Mouse (Mus musculus): ENCODE data around the gene Dgkg. TPM values are rescaled to one million over a fixed set of nuclear protein-coding genes. Genes with fewer than 3 reads are reported as not detected.

The Dgkg gene
- polyA plus RNA-seq (2015; fragmentation: Nextera tagmentation; extraction: Ambion mirVana): 0.35 and 0.47 TPM in 2 replicates

DNA sequence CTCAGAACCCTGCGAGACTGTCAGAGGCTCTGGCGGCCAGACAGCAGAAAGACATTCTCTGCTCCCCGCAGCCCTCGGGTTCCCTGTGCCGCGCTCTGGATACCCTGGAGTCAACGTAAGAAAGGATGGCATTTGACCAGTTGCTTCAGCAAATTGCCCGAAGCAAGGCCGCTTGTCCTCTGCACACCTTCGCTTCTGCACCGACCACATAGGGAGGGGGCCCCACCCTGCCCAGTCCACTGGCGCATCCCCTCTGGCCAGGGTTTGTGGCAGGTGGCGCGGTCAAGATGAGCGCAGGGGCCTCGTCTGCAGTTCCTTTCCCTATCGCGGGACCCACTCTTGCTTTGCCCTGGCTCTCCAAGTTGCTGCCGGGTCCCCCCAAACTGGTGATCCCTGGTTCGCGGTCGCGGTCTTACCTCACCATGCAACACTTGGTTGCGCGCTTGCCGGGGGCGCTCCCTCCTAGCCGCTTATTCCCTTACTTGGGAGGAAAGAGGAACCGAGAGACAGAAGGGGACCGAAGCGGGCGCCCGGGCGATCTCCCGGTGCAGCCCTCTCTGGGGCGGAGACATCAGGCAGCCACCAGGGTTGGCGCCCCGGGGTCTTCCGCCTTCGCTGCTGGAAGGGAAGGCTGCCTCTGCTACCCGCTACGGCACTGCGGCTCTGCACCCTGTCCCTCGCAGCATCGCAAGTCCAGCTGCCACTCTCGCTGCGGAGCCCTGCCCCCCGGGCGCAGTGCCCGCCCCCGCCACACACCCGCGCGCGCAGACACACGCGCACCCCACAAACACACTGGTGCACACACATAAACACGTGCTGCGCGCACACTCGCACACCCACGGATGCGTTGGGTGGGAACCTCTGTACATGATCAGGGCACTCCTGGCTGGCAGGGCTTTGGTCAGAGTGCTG, at the start of gene Dgkg:
Gene Dgkg, minus strand, starts transcription at position 689 of the 912 bp plus-strand sequence.
- H3K27me3 ChIP-seq: peaks cover 44% of the 10 kb centered on the region
- no peak within 1 kb of the TSS for H3K27ac ChIP-seq (replicated peaks)
- H3K4me2 ChIP-seq (replicated peaks): peak within 1 kb of the TSS; percentile 90
- WGBS: 2% methylated on average over 62 of the region's 63 CpGs
- H3K9ac ChIP-seq: 0 out of 2 replicates have a peak within 1 kb of the TSS, but pooled peaks have one; percentile 6
- peaks cover 16% of the 10 kb centered on the region for H3K4me1 ChIP-seq
- no peaks in the 10 kb centered on the region for H3K36me3 ChIP-seq
- H3K4me3 ChIP-seq (replicated peaks): peak within 1 kb of the TSS; percentile 46
- peak; percentile 47; the same call in 1 of the 2 replicates for ATAC-seq (ENCODE audit: insufficient number of reproducible peaks, low FRiP score, low TSS enrichment, low read depth)
- no peaks in the 10 kb centered on the region for H3K9me3 ChIP-seq (replicated peaks)

DNA sequence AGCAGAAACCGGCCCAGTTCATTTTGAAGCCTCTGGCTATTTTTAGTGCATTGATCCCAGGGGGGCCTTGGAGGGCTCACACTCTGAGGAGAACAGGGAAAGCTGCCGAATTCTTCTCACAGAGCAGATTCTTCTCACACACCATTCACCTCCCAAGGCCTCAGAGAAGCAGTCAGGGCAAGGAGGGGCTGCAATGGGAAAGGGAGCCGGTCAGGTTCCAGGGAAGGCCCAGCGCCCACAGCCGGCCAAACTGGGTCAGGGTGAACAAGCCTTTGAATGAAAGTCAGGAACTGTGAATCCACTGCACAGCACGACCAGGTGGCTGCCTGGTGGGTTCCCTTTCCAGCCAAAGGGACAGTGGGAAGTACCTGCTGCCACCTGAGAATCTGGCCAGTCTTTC, 47.9 kb upstream of the Dgkg start:
- Histone ChIP-seq H3K36me3 (no peaks in the 10 kb centered on the region), H3K4me2 (replicated peaks) (no peak overlapping the region), H3K9ac (no peak overlapping the region), H3K27me3 (no peaks in the 10 kb centered on the region), H3K4me1 (no peaks in the 10 kb centered on the region), H3K9me3 (replicated peaks) (no peaks in the 10 kb centered on the region), H3K4me3 (replicated peaks) (no peak overlapping the region), H3K27ac (replicated peaks) (no peak overlapping the region)
- WGBS: 38% methylated on average over 6 of the region's 6 CpGs
- ATAC-seq (ENCODE audit: insufficient number of reproducible peaks, low FRiP score, low TSS enrichment, low read depth): no peak

DNA sequence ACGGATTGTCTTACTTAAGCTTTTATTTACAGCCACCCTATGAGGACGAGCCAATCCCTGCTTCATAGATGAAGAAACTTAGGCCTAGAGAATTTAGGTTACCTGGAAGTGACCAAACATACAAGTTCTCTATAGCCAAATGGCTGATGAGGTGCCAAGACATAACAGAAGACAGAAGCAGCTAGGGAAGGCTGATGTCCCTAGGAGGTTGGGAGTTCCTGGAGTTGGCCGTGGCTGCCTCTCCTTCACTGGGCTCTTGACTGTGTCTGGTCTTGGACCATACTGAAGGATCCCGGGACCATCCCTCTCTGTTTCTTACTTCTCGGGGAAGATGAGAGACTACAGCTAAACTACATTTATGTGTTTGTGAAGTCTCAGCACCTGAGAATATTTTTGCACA, 47.1 kb upstream of the Dgkg start:
- Histone ChIP-seq H3K27ac (replicated peaks) (no peak overlapping the region), H3K36me3 (no peaks in the 10 kb centered on the region), H3K4me2 (replicated peaks) (no peak overlapping the region), H3K4me1 (no peaks in the 10 kb centered on the region), H3K9ac (no peak overlapping the region), H3K9me3 (replicated peaks) (no peaks in the 10 kb centered on the region), H3K4me3 (replicated peaks) (no peak overlapping the region), H3K27me3 (no peaks in the 10 kb centered on the region)
- no peak for ATAC-seq (ENCODE audit: insufficient number of reproducible peaks, low FRiP score, low TSS enrichment, low read depth)
- 81% methylated on average over 5 of the region's 5 CpGs for WGBS

DNA sequence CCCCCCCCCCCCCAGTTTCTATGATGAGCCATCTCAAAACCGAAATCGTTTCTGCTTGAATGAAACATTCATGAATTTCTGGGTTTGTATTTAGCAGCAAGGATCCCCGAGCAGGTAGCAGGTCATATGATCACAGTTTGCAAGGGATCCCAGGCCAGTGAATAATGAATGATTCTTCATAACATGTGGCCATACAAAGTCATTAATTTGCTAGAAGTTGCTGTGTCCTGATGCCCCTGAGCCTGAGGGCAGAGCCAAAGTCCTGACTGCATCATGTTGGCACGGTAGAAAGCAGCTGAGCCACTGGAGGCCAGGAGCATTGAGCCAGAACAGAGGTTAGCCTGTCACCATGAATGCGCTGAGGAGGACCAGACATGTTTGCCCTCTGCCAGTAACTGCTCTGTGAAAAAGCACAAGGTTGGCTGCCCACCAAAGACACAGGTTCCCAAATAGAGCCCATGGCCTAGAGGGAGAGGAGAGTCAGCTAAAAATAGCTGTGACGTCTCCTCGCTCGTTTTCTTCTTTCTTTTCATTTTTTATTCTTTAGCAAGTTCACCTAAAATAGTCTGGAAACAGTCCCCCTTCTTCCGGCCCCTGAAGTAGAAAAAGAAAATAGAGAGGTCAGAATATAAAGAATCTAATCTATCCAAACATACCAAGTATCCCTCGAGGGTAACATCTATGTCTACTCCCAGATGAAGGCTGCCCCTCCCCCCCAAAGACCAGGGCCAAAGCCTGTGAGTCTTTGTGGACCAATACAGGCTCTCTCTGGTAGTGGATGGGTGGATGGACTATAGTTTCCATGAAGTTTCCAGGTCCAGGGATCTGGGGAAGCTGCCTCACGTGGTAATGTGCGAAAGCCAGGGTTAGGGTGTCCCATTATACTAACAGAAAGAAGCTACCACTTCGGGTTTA, 42.1 kb upstream of the Dgkg start:
- no peaks in the 10 kb centered on the region for H3K4me1 ChIP-seq
- no peak overlapping the region for H3K4me3 ChIP-seq (replicated peaks)
- H3K9ac ChIP-seq: no peak overlapping the region
- H3K36me3 ChIP-seq: no peaks in the 10 kb centered on the region
- H3K9me3 ChIP-seq (replicated peaks): no peaks in the 10 kb centered on the region
- H3K27ac ChIP-seq (replicated peaks): no peak overlapping the region
- ATAC-seq (ENCODE audit: insufficient number of reproducible peaks, low FRiP score, low TSS enrichment, low read depth): no peak
- 71% methylated on average over 13 of the region's 13 CpGs for WGBS
- no peak overlapping the region for H3K4me2 ChIP-seq (replicated peaks)
- H3K27me3 ChIP-seq: no peaks in the 10 kb centered on the region

DNA sequence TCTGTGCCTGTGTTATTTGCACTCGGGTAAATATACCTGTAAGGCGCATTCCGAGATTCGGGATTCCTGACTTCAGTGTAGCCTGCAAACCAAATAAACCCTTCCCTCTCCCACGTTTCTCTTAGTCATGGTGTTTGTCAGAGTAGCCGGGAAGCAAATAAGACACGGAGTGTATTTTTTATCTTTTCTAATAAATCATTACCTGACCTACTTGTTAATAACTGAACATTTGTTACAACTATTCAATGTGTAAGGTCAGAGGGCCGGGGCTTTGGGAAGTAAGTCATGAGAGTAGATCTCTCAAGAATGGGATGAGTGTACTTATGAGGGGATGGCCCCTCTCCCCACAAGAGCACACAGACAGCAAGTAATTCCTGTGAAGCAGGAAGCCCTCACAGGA, 41.1 kb upstream of the Dgkg start:
- ATAC-seq (ENCODE audit: insufficient number of reproducible peaks, low FRiP score, low TSS enrichment, low read depth): no peak
- Histone ChIP-seq H3K4me1 (no peaks in the 10 kb centered on the region), H3K36me3 (no peaks in the 10 kb centered on the region), H3K27ac (replicated peaks) (no peak overlapping the region), H3K9me3 (replicated peaks) (no peaks in the 10 kb centered on the region), H3K4me3 (replicated peaks) (no peak overlapping the region), H3K27me3 (no peaks in the 10 kb centered on the region), H3K4me2 (replicated peaks) (no peak overlapping the region), H3K9ac (no peak overlapping the region)
- 84% methylated on average over 8 of the region's 8 CpGs for WGBS

DNA sequence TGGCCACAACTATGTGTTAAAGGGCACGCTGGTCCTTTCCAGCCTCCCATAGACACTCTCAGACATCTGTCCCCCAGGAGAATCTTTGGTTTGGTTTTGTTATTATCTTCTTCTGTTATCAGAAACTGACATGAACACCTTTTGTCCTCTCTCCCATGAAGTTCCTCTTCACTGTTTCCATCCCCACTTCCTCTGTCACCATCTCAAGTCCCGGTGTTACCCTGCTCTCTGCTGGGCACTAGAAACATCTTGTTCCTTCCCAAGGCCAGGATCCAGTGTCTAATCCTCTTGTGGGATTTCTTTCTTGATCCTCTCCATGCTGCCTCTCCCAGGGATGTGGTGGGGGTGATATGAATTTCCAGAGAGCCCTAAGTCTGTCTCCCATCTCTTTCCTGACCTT, 32.6 kb upstream of the Dgkg start:
- WGBS: 85% methylated on average over 2 of the region's 2 CpGs
- H3K4me1 ChIP-seq: 0 out of 2 replicates have a peak, but pooled peaks cover 5% of the 10 kb centered on the region
- no peak overlapping the region for H3K27ac ChIP-seq (replicated peaks)
- H3K27me3 ChIP-seq: no peaks in the 10 kb centered on the region
- ATAC-seq (ENCODE audit: insufficient number of reproducible peaks, low FRiP score, low TSS enrichment, low read depth): no peak
- H3K9ac ChIP-seq: no peak overlapping the region
- no peaks in the 10 kb centered on the region for H3K36me3 ChIP-seq
- H3K4me2 ChIP-seq (replicated peaks): no peak overlapping the region
- H3K9me3 ChIP-seq (replicated peaks): no peaks in the 10 kb centered on the region
- H3K4me3 ChIP-seq (replicated peaks): no peak overlapping the region

DNA sequence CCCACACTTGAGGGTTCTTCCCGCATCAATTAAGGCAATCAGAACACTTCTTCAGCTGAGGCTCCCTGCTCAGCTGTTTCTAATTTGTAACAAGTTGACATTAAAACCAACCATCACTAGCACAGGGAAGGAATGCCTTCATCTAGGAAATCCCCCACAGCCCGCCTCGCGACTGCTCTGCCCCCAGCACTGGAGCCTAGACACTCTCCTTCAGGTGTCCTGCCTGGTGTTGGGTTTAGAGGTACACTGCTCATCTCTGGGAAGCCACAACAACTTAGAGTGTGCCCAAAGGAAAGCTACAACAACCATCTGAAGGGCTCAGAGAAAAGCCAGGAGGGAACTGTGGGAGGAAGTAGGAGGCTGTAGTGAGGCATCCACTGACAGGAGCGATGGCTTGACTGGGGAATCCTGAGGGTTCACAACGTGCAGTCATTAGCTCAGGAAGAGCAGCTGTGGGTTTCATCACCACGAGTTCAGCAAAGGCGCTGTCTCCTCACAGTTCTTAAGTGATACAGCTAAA, 30.8 kb upstream of the Dgkg start:
- Histone ChIP-seq H3K9ac (no peak overlapping the region), H3K4me2 (replicated peaks) (no peak overlapping the region), H3K36me3 (no peaks in the 10 kb centered on the region), H3K27me3 (no peaks in the 10 kb centered on the region), H3K4me1 (0 out of 2 replicates have a peak, but pooled peaks cover 5% of the 10 kb centered on the region), H3K4me3 (replicated peaks) (no peak overlapping the region), H3K9me3 (replicated peaks) (no peaks in the 10 kb centered on the region), H3K27ac (replicated peaks) (no peak overlapping the region)
- WGBS: 36% methylated on average over 8 of the region's 8 CpGs
- no peak for ATAC-seq (ENCODE audit: insufficient number of reproducible peaks, low FRiP score, low TSS enrichment, low read depth)

DNA sequence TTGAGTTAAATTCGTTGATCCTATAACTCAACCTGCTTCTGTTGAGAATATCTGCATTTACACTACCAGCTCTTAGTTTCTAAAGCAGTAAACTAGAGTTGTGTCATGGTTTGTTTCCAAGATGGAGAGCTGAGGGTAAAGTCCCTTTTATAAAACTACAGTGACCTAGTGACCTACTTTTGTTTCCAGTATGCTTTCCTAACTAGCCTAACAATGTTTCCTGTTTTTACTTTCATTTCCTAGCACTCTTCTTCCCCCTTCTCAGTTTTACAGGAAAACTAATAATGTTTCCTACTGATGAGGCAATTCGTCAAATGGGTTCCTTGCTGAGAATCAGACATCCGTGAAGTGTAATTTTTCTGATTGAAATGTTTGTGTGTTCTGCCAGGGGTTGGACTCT, 26.6 kb upstream of the Dgkg start:
- ATAC-seq (ENCODE audit: insufficient number of reproducible peaks, low FRiP score, low TSS enrichment, low read depth): no peak

DNA sequence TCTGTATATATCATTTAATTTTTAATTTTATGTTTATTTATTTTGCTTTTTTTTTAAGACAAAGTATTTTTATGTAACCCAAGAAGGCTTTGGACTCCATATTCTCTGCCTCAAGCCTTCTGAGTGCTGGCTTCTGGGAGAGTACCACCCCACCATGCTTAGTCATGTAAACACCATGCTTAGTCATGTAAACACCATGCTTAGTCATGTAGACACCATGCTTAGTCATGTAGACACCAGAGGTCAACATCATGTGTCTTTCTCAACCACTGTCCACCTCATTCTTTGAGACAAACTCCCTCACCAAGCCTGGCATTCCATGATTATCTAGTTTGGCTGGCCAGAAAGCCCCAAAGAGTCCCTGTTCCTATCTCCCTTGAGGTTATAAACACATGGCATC, 25.7 kb upstream of the Dgkg start:
- no peak for ATAC-seq (ENCODE audit: insufficient number of reproducible peaks, low FRiP score, low TSS enrichment, low read depth)
- no peaks in the 10 kb centered on the region for H3K27me3 ChIP-seq
- no peak overlapping the region for H3K4me3 ChIP-seq (replicated peaks)
- no peak overlapping the region for H3K9ac ChIP-seq
- no peaks in the 10 kb centered on the region for H3K36me3 ChIP-seq
- H3K4me2 ChIP-seq (replicated peaks): no peak overlapping the region
- 0 out of 2 replicates have a peak, but pooled peaks cover 1% of the 10 kb centered on the region for H3K4me1 ChIP-seq
- H3K27ac ChIP-seq (replicated peaks): no peak overlapping the region
- no peaks in the 10 kb centered on the region for H3K9me3 ChIP-seq (replicated peaks)

More for the DNA sequence above, 26.6 kb upstream of the Dgkg start:
- Histone ChIP-seq H3K36me3 (no peaks in the 10 kb centered on the region), H3K27me3 (no peaks in the 10 kb centered on the region), H3K4me1 (0 out of 2 replicates have a peak, but pooled peaks cover 5% of the 10 kb centered on the region), H3K4me3 (replicated peaks) (no peak overlapping the region), H3K27ac (replicated peaks) (no peak overlapping the region), H3K9ac (no peak overlapping the region), H3K9me3 (replicated peaks) (no peaks in the 10 kb centered on the region), H3K4me2 (replicated peaks) (no peak overlapping the region)
- WGBS: 83% methylated on average over 3 of the region's 3 CpGs

DNA sequence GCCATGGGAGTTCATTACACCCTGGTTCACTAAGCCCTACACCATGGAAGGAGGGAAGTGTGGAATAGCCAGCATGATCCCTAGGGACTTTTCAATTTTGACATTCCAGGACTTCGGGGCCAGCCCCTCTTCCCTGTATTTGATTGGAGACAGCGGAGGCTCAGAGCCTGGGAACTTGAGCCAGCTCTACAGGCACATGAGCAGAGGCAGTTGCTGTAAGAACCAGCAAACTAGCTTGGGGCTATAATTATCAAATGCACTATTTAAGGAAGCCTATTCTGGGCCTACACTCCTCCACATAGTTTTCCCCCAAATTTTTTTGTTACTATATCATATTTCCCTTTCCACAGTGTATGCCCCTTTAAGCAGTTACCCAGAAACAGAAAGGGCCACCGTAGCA, 22.6 kb upstream of the Dgkg start:
- H3K27ac ChIP-seq (replicated peaks): no peak overlapping the region
- no peaks in the 10 kb centered on the region for H3K4me1 ChIP-seq
- no peaks in the 10 kb centered on the region for H3K27me3 ChIP-seq
- 25% methylated on average over 3 of the region's 3 CpGs for WGBS
- H3K36me3 ChIP-seq: no peaks in the 10 kb centered on the region
- H3K4me3 ChIP-seq (replicated peaks): no peak overlapping the region
- no peaks in the 10 kb centered on the region for H3K9me3 ChIP-seq (replicated peaks)
- H3K9ac ChIP-seq: no peak overlapping the region
- 0 out of 2 replicates have a peak, but pooled peaks have one; percentile 39 for ATAC-seq (ENCODE audit: insufficient number of reproducible peaks, low FRiP score, low TSS enrichment, low read depth)
- H3K4me2 ChIP-seq (replicated peaks): no peak overlapping the region

DNA sequence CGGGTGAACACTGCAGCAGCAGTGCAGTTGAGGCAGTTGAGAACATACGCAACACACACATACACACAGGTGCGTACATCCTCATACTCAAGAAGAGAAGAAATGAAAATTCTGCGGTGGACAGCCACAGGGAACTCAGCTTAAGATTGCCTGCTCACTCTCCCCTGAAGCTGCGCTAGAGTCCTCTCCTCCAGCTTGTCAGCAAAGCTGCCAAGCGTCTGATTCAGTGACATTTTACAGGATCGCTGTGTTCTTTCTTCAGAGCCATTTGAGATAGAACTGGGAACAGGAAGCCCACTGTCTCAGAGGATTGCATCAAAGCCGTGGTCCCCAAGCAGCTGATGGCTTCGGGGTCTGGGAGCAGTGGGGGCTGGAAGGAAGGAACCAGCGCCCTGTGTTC, 17.6 kb upstream of the Dgkg start:
- no peak for ATAC-seq (ENCODE audit: insufficient number of reproducible peaks, low FRiP score, low TSS enrichment, low read depth)
- H3K9me3 ChIP-seq (replicated peaks): no peaks in the 10 kb centered on the region
- H3K9ac ChIP-seq: no peak overlapping the region
- 84% methylated on average over 10 of the region's 10 CpGs for WGBS
- no peak overlapping the region for H3K4me2 ChIP-seq (replicated peaks)
- no peak overlapping the region for H3K27ac ChIP-seq (replicated peaks)
- no peaks in the 10 kb centered on the region for H3K4me1 ChIP-seq
- H3K36me3 ChIP-seq: no peaks in the 10 kb centered on the region
- H3K4me3 ChIP-seq (replicated peaks): no peak overlapping the region
- no peaks in the 10 kb centered on the region for H3K27me3 ChIP-seq

All from embryonic facial prominence, embryonic 15.5 days (tissue).